Mouse (Mus musculus) CD8-positive naive resting alpha-beta T cell, adult 2 months (primary cell): ENCODE data around the gene Chrm3.
"Not testable (repeated sequence)": the region's sequence is repeated elsewhere in the genome, so short reads cannot be mapped to it uniquely, and the experiment has no call there.

Experiments
- DNase-seq, 2 experiments: peaks; one replicate each; pipeline ENCODE4 v3.0.0; 2022; ENCODE audit warnings: low read depth in 2 of 2, low spot score in 2 of 2

Gene Chrm3

DNA sequence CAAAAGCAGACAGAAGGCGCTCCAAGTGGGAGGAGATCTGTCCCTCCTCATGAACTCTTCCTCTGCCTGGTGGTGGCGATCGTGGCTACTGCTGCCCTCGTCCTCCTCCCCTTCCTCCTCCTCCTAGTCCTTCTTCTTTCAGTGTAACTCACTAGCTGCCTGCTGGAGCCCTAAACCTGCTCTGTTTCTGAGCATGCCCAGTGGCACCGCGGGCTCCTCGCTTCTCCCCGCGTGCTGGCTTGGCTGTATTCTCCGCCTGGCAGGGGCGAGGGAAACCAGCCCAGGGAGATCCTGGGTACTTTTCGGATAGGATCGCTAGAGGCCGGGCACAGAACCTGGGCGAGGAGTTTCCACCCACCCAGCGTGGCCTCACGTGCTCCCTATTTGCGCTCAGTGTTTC lies at the start of gene Chrm3:
Gene Chrm3, minus strand, starts transcription at position 71 of the 400 bp plus-strand sequence.
- no peak for DNase-seq

DNA sequence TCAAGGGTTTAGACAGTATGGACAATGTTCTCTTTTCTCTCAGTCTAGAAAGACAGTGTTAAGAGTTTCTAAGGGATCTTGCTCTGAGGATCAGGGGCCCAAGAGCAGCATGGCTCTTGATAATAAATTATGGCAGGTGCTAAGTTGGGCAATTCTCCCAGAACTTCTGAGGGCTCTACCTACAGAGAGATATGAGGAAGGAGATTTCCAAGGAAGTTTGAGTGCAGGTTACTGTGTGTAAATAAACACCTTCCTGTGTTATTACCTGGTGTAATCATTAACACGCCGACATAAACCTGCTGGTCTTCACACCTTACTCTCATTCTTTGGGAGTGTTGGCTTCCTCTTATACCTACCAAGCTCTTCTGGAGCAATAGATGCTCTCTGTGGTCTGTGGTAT lies 33.7 kb upstream of the Chrm3 start:
- no peak for DNase-seq

DNA sequence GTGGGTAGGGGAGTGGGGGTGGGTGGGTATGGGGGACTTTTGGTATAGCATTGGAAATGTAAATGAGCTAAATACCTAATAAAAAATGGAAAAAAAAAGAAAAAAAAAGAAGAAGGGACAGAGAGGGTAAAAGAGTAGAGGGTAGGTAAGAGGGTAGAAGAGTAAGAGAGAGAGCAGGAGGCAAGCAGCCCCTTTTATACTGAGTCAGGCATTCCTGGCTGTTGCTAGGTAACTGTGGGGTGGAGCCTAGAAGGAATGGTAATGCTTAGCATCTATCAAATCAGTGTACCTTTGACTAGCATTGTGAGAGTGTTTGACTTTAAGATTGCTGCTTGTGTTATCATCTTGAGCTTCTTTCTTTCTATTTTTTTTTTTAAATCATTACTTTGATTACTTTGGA lies 14.8 kb upstream of the Chrm3 start:
- not testable (repeated sequence) for DNase-seq

DNA sequence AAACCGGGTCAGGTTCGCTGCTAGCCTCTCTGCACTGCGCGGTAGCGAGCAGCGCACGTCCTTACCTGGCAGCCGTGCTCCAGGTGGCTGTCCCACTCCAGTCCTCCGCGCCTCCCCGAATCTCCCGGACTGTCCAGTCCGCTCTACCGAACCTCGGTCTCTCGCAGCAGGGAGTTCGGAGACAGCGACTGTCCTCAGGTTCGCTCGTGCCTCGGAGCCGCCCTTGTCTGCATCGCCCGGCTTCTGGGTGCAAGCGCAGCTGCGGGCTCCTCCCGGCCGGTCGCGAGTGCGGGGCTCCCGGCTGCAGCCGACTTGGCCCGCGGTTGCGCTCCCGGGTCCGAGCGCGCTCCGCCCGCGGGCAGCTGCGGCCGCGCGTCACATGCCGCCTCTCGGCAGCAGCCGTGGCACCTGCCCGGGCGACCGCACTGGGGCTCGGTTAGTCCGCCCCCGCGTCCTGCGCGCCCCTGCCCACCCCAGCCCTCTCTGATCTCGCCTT lies 400 bp downstream of the Chrm3 start:
- DNase-seq: no peak

DNA sequence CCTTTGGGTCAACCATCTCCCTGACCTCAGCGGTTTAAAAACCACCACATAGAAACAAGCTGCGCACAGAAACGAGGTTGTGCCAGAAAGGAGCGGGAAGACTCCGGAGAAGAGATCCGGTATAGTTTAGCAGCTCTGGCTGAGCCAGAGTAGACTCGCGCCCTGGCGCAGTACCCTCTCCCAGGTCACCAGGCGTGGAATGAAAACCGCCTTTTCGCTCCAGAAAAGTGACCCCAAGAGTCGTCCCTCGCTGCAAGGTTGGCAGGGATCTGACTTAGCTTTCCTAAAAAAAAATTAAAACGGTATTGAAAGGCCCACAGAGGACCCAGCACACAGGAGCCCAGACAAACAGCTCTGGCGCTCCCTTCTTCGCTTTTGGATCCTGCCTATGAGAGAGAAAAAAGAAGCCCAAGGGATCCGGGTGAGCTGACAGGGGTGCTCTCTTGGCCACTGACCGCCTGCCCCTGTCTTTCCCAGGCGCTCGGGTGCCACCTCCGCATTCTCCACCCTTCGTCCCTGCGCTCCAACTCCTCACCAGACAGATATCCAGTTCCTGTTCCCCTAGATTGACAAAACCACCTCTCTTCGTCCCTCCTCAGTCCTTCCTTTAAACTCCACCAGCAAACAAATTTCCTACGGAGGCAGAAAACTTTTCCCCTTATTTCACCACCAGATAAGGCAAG lies 990 bp downstream of the Chrm3 start:
- DNase-seq: no peak

DNA sequence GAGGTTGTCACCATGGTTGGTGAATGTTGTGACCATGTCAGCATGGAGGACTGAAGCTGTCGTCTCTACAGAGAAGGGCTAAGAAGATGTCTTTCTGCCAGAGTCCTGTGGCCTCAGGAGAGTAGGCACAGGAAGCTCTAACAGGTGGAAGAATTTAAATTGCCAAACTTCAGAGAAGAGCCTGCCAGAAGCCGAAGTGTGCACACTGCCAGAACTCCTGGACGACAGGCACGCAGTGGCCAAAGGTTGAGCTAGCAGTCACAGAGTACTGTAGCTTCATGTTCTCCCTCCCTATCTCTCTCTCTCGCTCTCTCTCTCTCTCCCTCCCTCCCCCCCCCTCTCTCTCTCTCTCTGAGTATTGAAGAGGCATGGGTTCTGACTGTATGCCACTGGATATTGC lies 4.9 kb downstream of the Chrm3 start:
- DNase-seq: no peak

DNA sequence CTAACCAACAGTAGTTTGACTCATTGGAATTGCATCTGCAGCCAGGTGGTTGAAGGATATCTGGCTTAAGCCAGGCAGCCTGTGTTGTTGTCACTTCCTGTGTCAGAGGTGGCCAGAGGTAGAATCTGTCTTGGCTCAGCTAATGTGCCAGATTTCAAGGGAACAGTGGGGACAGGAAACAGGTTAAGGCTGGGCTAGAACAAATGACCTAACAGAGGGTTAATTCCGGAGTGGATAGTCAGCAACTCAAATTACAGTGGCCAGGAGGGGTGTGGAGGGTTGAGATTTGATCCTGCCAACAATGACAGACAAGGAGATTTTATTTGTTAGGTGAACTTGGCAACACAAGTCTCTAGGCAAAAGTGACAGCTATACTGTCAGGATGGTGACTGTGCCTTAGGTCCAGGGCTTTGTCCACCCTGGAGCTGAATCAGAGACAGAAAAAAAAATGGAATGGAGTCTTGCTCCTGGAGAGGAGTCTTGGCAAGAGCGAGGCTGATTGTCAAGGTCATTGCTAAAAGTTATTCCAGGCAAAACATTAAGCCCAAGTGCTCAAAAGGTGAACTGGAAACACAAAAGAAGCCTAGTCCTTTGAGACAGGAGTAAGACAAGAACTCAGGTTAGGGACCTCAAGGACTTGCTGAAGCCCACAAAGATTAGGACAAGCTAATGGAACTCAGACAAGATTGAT lies 5.6 kb downstream of the Chrm3 start:
- DNase-seq: no peak

DNA sequence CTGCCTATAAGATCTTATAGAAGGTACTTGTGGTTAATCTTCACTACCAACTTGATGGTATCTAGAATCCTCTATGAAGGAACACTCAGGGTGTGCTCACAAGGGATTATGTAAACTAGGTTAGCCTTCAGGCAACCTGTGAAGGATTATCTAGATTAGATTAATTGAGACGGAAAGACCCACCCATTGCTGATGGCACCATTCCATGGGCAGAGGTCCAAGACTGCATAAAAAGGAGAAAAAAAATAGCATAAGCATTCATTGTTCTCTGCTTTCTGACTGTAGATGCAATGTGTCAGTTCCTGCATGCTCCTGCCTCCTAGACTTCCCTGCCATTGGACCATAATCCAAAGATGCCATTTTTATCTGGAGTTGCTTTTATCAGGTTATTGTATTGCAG lies 8.5 kb downstream of the Chrm3 start:
- DNase-seq: no peak

DNA sequence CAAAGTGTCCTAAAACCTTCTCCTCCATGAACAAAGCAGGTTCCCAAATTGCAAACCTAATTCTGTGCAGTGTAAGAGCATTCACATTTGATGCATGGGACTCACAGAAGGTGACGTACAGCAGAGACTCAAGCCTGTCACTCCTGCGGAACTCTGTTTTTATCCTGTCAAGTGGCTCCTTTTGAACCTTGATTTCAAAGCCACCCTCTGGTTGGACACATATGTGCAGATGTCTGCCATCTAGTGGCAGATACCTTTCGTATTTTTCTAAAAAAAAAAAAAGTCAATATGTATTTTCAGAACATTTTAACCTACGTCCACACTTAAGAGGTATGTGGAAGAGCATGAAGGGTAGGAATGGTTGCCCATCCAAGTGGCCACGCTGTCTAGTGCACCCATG lies 16.3 kb downstream of the Chrm3 start:
- peak in 1 of 2 experiments; percentile 5 for DNase-seq

DNA sequence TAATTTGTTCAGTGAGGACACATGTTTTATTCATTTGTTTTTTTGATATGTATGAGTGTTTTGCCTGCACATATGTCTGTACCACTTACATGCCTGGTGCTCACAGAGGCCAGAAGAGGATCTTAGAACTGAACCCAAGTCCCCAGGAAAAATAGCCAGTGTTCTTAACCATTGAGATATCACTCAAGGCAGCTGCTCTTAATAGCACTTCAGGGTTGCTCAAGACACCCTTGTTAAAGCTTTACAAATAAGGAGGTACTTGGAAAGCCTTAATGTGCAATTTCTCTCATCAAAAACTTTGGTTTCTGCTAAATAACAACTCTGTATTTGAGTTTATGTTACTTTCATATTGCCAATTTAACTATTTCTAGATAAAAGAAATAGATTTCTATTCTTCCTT lies 25.1 kb downstream of the Chrm3 start:
- DNase-seq: no peak

DNA sequence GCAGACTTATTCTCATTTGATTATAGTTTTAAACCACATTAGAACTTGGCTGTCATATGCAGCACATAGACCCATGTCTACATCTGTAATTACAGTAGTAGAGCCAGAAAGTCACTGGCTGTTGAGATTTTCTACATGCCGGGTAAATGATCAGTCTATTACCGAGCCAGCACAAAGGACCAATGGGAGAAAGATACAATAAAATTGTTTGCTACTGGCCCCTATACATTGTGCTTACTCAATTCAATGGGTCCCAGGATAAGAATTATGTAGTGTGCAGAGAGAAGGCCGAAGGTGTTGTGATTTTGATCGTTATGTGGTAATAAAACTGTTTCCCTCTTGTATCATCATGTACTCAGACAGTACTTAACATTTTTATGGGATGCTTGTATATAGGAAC lies 27.9 kb downstream of the Chrm3 start:
- DNase-seq: no peak

DNA sequence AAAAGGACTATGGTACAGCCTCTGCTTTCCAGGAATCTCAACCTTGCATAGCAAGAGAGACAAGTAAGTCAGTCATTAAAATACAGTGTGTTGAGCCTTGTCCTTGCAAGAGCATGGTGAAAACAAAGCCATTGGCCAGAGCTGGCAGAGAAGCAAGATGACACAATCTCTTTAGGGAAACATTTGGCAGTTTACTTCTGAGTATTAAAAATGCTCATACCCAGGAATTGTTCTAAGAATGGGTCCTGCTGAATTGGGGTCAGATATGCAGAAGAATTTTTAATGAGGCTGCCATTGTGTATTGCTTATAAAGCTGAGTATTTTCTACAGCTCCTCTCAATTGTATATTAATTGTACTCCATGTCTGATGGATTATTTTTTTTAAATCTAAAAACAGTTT lies 50.8 kb downstream of the Chrm3 start:
- DNase-seq: no peak

DNA sequence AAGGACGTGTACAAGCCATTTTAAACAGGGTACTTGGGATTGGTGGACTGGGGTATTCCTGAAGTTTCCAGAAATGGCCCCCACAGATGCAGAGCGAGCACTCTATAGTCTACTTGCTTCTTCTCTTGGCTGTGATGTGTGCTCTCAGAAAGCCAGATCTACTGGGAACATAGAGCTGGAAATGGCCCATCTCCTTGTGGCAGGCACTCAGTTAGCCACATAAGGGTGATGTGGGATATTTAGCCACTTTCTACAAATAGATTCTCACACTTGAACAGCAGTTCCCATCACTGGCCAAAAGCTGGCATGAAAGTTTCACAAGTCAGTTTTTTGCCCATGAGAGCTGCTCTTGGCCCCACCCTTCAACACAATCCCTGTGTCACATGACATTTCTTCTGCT lies 65.5 kb downstream of the Chrm3 start:
- DNase-seq: no peak

DNA sequence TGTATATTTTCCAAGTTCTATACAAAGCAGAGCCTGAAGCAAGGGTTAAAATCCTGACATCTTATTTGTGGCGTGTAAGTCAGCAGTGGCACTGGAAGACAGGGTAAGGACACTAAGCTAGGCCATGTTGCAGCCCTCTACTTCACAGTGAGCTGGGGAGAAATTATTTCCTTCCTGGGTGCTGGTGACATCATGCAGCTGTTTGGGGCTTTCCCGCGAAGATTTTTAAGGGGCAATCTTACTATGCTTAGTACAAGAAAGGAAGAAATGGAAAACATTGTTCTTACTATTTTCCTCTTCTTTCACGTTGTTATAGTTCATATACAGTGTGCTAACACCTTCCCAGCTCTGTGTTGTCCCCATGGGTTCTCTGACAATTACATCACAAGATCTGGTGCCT lies 76.3 kb downstream of the Chrm3 start:
- DNase-seq: no peak

DNA sequence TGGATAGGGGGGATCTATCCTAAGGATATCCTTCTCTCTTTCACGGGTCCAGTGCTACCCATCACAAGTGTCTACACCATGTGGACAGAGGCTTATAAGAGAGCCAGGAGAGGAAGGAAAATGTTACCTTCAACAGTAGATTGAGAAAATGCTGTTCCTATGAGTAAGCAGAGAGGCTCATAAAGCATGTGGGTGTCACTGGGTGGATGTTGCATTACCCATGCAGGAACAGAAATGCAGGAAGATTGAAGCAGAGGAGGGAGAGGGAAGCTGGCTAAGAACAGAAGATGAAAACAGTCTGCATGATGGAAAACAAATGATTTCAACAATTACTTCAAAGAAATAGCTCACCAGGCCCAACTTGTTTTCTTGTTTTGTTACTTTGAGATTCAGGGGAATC lies 85.7 kb downstream of the Chrm3 start:
- DNase-seq: no peak

DNA sequence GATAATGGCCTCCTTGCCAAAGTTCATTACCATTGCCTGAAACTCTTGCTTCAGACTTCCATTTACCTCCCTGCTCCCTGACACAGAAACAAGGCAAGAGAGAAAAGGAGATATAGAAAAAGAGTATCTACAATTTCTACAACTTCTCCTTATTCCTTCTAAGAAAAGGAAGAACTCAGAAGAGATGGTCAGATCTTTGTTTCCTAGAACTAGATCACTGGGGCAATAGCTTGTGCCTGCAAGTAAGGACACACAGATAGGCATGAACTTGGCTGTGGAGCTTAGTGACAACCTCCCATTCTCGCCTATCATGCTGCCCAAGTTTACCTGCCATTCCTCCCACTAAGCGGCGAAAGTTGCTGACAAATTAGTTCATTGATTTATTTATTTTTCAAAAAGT lies 96.9 kb downstream of the Chrm3 start:
- no peak for DNase-seq

DNA sequence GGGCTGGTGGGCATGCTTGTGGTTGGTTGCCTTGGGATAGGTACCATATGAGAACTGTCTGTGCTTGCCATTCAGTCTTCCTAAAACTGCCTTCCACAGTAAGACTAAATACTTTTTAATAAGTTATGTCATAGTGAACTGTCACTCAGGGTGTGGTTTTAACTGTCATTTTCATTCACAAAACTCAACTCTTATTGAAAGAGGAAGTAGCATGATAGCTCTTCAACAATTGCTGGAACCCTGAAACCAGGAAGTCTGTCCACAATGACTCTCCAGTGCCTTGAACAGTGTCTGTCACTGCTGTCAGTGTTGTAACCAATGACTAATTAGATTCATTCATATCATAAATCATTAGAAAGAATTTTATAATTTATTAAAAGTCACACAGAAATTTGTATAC lies 107.6 kb downstream of the Chrm3 start:
- DNase-seq: no peak

DNA sequence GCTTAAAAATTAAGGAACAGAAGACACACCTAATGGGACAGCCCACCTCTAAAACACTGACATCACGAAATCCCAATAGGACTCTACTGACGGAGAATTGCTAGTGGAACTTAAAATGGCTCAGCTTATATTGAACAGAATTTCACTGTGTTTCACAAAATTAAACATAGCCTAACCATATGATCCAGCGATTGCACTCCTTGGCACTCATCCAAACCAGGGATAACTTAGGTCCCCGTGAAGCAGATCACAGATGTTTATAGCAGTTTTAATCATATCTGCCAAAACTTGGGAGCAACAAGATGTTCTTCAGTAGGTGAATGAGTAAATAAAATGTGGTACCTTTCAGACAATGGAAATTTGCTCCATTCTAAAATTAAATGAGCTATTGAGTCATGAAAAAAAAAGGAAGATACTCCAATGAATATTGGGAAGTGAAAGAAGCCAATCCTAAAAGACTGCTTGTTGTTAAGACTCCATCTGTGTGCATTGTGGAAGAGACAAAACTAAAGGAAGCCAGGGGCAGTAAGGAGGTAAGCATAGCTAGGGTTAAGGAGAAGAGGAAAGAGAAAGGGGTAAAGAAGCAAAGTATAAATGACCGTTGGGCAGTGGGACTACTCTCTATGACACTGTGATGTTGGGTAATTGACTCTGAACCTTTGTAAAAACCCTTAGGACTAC lies 109.0 kb downstream of the Chrm3 start:
- no peak for DNase-seq

DNA sequence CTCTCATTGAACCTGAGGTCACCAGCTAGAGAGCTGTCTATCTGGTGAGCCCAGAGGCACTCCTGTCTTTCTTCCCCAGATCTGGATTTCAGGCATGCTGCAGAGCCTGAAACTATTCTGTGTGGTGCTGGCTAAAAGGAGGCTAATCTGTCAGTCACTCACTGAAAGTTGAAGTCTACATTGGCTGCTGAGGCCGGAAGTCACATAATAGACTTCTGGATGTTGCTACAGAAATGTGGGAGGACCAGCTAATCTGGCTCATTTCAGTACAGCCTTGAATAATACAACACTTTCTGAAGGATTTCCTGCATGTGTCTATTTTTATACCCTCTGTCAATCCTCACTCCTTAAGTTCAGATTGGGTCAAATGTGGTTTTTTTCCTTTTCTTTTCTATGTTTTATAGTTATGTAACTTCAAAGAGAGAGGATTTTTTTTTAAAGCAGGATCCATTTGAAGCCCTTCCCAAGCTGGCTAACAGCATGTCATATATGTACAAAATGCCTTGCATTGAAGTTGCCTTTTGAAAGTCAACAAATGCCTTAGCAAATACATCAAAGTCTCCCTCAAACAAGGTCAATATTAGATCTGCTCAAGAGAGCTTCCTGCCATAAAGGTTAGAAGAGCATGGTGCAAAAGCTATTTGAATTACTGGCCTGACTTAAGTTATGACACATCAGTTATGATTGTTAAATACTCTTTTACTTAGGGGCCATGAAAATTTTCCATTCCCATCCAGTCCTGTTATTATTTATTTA lies 116.2 kb downstream of the Chrm3 start:
- no peak for DNase-seq

DNA sequence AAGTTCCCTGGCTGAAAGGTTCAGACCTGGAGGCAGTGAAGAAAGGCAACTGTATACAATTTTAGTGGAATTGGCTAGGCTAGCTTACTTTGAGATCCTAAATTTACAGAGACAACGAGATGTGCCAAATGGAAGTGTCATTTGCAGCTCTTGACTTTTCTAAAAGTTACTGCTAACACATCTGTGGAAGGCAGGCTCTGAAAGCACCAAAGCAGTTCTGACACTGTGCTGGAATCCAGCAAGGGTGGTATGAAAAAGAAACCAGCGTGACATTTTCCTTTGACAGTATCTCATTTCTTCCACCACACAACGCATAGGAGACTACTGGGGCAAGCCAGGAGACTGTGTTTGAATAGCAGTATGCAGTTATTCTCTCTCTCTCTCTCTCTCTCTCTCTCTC lies 120.4 kb downstream of the Chrm3 start:
- no peak for DNase-seq

DNA sequence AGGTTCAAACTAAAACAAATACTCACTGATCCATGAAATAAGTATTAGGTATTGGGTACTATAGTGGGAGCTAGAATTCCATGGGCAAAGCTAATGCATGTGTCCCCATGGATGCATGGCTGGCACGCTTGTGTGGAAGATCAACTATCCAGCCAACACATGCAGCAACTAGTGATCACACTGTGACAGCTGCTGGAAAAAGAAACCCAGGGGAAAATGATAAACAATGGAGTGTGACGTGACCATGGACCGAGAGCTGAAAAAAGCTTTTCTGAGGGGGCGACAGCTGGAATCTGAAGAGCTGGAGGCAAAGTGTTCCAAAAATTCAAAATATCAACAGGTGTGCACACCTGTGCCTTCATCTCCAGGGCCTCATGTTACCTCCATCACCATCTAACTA lies 120.8 kb downstream of the Chrm3 start:
- no peak for DNase-seq

DNA sequence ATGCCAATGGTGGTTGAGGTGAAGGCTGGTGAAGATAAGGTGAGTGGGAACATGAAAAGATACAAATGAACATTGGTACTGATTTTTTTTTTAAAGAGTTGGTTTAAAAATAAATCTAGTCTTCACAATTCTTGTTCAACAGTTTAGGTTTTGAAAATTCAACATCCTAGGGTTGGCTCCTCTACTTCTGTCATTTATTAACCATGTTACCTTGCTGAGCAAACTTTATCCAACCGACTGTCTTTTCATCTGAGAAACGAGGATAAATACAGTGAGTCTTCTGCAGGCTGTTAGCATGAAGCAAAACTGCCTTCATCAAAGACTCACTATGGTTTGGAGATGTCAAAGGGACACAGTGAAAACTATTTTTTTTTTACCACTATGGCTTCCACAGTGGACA lies 123.0 kb downstream of the Chrm3 start:
- DNase-seq: no peak
